Mouse (Mus musculus) thymus, postnatal 14 days (tissue): Measurements from ENCODE around the gene Siah1a.
A peak's percentile ranks its signal among the peaks of the same experiment; 100 is the strongest.

Experiments
- DNase-seq: peaks from one replicate; pipeline ENCODE4 v3.0.0; 2021

Siah1a gene

DNA sequence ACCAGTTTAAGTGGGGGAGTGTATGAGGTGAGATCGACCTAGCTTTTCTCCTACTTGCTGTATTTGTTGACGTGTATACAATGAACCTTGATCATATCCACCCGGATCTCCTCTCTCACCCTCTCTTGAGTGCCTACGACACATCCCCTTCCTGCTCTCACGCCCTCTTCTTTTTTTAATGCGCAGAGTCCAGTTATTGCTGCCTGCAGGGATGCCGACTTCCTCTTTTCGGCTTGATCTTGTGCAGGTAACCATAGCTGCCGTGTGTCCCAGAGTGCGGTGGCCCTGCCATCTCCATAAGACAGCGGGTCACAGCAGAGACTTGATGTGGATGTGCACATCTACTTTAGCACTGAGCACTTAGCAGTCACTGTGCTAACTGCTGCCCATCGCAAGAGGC lies 46.3 kb downstream of the Siah1a start:
- no peak for DNase-seq

DNA sequence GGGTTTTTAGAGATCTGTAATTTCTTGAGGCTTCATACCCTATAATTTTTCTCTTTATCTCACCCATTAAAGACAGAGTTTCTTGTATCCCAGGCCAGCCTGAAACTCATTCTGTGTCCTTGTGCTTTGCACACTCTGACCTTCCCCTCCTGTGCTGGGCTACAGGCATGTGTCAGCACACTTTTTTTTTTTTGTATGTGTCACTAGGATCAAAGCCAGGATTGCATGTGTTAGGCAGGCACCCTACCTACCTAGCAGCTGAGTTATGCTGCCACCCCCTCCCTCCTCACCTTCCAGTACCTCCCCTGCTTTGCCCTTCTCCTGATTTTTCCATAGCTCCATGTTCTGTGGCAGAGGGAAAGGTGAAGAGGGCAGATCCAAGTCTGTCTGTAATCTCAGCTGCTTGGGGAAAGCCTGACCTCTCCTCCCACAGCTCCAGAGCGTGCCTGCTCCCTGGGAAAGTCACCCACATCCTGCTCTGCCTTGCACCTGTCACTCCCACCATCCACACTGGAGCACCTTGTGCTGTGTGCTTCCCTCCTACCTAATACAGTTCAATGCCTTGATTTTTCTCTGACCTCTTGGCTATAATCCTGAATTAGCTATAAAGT lies 46.8 kb downstream of the Siah1a start:
- no peak for DNase-seq

DNA sequence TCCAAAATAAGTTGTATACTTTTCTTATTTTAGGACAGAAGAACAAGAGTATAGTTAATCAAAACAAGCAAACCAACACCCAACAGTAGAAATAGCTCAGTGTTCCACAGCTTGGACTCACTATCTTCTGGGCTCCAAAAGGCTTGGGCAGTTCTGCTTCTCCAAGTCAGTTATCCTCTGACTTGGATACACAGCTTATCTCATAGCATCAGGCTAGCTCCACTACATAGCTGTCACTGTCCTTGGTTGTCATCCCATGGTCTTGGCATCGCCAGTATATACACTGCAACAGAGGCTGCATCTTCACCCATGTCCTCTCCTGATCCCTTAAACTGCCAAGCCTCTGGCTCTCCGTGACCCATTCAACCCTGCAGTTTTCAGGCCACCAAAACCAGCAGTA lies 50.0 kb downstream of the Siah1a start:
- DNase-seq, result no peak

- no peak for DNase-seq
These were observed 51.7 kb downstream of the Siah1a start for GRCm38 (mm10) chr8:86694011-86694410.

DNA sequence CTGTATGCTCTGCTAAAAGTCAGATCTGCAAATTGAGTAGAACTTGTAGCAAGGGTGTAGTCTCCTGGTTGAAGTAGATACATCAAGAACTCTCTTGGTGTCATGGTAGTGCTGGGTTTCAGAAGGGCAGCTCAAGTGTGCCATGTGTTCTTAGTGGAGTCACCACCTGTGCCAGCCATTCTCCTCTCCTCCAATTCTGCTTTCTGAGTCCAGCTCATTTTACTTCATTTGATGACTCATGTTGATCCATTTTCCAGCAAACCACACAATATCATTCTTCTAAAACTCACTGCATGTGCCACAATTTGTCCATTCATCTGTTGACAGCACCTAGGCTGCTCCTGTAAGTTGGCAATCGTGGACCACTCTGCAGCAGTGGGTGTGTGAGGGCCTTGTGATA lies 53.6 kb downstream of the Siah1a start:
- DNase-seq, result no peak

DNA sequence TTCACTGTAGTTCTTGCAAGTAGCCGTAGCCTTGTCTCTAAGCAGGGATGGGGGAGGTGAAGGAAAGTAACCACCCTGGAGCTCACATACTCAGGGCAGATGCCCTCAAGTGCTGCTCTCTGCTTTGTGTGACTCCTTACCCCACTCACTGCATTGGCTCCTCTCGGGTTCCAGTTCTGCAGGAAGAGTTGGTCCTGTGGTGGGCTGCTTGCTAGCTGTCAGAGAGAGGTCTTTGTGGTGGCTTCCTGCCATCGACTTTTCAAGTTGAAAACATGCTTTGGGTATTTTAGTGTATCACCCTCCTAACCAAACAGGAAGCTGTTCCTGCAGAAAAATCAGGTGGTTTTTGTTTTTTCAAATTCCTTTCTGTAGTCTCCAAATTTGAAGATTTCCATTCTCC lies 59.1 kb downstream of the Siah1a start:
- DNase-seq, result peak; percentile 77
